Mouse (Mus musculus) natural killer cell, adult 2 months (primary cell): Measurements from ENCODE around the gene BC003965.

Experiments
- DNase-seq, 2 experiments: peaks; one replicate each; pipeline ENCODE4 v3.0.0; 2022; ENCODE audit warnings: low spot score in 2 of 2

BC003965 gene

DNA sequence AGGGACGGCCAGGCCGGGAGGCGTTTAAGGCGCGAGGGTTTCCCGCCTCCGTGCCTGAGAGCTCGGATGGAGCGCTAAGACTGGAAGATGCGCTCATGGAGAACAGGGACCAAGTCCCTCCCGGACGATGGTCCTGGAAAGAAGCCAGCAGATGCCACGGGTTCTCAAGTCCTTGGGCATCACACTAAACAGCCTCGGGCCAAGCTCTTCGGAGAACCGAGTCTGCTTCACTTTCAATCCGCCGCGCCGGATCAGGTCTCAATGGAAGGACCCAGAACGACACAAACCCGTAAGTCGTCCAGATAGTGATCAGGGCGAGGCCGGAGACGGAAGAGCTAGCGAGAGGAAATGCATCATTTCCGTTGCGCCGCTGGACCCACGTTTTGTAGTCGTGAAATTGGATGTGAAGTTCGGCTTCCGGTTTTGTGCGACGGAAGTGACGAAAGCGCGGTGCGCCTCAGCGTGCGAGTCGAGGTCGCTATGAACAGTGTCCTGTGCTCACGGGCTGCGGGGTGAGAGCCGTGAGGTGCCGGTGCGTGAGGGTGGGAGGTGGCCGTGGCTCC, at the start of gene BC003965:
Gene BC003965 (plus strand): TSS at position 426 of the 563 bp plus-strand sequence.
- DNase-seq: peak; percentile 96 to 97

DNA sequence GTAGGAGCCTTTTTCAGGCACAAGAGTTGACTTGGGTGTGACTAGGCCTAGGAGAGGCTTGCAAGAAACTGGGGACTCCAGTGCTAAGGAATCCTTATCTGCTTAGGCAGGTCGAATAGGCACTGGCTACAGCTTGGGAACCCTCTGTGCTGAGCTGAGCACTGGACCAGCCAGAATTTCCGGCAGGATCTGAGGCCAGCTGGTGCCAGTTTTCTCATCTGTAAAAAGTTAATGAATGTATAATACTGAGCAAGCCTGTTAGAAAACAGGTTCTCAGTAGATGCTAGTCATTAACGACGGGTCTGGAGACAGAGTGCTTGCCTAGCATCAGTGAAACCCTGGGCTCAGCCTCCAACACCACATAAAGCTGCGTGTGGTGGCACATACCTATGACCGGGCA, 48.7 kb upstream of the BC003965 start:
- DNase-seq: no peak

DNA sequence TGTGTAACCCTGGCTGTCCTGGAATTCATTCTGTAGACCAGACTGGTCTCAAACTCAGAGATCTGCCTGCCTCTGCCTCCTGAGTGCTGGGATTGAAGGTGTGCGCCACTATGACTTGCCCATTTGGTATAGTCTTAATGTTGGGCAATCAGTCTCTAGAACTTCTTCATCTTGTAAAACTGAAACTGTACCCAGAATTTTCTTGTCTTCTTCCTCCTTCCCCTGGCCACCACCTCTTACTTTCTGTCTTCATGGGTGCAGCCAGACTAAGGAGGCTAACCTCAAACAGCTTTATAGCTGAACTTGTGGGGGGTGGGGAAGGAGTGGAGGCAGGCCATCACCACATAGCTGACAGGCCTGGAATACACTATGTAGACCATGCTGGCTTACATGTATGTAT, 45.6 kb upstream of the BC003965 start:
- DNase-seq: no peak

DNA sequence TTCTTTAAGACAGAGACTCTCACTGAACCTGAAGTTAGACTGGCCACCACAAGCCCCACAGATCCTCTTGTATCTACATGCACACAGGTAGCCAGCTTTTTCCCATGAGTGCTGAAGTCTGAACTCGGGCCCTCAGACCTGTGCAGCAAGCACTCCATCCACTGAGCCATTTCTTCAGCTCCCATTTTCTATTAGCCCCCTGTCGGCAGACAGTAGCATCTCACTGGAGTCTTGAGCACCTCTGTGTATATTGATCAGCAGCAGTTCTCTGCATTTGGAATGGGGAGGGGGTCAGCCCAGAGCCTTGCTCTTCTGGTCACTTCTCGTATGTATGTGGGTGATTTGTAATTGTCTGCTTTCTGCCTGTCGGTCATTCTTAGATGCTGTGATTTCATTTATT, 44.4 kb upstream of the BC003965 start:
- DNase-seq: no peak

DNA sequence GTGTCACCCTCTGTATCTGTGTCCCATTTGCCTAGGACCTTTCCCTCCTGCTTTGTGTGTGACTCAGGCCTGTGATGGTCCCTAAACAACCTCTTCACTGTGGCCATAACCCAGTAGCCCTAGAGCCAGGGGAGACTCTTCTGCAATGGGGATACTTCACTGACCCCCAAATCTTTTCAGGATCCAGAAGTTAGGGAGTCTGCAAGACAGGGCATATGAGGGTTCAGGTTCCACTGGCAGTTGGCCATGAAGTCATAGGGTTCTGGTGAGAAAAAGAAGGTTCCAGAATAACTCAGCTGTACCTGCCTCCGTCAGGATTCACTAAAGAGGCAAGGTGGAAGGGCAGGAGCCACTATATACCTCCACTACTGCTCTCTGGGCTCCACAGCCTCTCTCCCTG, 22.2 kb upstream of the BC003965 start, which contains the start of gene Ccdc154:
Gene Ccdc154 (plus strand): TSS at position 301 of the 400 bp plus-strand sequence.
- no peak for DNase-seq

DNA sequence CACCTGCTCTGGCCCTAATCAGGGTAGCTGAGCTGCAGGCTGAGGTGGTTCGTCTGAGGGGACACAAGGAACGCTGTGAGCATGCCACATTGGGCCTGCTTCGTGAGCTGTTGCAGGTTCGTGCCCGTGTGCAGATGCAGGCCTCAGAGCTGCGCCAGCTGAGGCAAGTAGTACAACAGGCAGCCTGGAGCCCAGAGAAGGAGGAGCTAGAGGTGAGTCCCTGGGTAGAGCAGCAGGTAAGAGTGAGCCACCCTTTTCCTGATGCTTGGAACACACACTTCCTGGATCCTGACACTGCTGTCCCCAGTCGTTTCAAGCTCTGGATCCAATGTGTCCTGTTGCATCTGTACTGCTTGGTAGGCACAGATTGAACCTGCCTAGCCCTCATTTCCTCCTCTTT, 21.0 kb upstream of the BC003965 start:
- no peak for DNase-seq

DNA sequence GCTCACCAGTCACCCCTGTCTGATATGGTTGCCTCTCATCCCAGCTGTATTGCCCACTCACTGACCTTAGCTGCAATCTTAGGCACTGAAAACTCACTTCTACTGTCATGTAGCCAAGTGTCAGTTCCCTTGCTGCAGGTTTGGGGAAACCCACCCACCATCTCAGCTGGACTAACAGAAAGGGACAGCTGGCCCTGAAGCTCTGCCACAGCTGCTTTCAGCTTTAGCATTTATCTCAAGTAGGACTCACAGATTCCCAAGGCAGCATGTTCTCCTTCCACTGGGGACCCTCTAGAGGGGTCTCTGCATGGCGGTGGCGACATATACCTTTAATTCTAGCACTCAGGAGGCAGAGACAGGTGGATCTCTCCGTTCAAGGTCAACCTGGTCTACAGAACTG, 19.6 kb upstream of the BC003965 start:
- no peak for DNase-seq

DNA sequence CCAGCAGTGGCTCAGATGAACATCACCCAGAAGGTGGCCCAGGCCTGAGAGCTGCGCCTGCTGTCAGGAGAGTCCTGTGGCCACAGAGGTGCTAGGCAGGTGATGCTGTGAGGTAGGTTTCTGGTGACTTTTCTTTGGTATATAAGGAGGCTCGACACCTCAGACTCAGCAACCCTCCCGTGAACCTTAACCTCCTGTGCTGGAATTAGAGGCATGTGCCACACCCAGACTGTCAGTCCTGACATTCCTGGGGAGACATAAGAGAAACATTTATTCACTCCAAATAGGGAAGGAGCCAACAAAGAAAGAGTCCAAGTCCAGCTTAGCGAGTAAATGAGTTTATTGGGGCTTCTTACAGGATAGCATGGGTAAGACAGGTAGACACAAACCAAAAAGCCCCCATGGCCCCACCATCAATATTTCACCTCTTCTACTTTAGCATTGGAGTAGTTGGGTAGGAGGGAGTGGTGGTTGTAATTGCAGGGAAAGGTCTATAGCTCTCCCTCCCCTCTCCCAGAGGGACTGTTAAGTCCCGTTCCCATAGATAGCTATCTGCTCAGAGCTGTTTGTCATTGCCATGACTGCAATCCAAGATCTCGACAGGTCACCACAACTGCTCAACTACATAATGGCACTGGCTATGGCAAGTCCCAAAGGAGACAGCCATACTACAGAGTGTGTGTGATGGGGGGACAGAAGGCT, 18.2 kb upstream of the BC003965 start:
- DNase-seq: no peak

DNA sequence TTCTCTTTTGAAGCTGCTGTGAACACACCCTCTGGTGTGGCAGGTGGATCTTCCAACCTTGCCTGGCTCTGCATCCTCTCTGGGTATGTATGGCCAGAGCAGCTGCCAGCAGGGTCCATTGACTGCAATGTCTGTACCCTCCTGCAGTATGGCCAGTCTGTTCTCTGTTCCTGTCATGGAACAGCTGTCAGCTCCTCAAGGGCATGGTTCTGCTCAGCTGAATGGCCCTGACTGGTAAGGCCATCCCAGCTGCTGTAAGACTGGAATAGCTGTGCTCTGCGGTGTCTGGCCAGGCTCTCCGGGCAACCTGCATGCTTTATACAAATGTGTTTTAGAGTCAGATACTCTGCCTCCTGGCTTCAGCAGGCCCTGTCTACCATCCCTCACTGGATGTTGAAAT, 14.6 kb upstream of the BC003965 start:
- no peak for DNase-seq

DNA sequence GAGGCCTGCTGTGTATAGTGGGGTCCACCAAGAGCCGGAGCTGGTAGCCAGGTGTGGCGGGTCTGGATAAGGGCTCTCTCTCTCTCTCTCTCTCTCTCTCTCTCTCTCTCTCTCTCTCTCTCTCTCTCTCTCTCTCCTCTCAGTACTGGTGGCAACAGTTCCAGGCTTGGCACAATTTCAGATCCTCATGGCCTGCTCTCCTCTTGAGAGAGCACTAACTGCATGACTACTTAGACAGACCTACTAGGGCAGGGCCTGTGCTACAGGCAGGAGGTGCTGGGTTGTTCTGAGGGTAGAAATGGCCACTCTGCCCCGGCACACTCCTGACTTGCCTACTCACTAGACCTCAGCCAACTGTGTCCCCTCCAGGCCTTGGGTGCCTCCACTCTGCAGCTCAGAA, 11.8 kb upstream of the BC003965 start:
- DNase-seq: no peak

DNA sequence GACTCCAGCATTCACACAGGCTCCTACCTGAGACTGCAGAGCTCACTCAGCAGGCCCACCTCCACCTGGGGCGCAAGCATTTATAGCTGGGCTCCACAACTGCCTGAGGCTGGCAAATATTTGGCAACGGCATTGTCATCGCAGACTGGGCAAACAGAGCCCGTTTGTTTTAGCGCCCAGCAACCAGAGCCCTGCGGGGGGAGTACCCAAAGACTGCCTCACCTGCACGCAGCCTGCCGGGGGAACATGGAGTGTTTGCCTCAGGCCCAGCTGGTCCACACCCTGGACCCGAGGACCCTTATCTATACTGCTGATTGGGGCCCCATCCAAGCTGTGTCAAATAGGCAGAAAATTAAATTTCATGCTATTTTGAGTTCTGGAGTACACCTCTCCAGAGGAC, 8.9 kb upstream of the BC003965 start, which contains the start of gene Gm38655:
Gene Gm38655 (minus strand): TSS at position 61 of the 400 bp plus-strand sequence.
- no peak for DNase-seq

DNA sequence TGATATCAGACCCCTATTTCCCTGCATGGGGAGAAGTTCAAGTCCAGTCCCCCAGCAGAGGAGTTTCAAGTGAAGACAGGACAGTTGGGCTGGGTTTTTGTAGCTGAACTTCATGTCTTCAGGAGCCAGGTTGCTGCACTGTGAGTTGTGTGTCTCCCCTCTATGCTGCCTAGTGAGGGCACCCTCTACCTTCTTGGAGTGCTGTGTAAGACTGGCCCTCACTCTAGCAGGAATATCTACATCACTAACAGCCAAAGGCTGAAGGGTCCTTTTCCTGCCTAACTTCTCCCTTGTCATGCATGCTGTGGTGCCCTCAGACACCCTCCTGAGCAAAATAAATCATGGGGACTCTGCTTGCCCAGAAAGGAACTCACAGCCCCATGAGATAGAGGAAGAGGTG, 1.1 kb upstream of the BC003965 start:
- DNase-seq: peak in 1 of 2 experiments; percentile 20

DNA sequence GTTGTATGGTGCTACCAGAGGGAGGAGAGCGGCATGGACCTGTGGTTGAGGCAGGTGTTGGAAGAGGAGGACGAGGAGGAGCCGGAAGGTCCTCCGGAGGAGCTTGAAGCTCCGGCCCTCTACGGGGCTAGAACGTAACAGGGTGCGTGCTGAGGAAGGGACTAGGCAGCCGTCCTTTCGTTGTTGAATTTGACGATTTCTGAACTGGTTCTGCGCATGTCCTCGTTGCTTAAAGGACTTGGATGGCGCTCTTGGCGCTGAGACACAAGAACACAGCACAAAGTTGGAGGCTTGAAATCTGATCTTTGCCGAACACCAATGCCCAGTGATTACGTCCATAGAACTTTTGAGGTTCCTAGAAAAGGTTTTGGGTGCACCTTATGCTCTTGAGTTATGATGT, 607 bp downstream of the BC003965 start:
- no peak for DNase-seq

DNA sequence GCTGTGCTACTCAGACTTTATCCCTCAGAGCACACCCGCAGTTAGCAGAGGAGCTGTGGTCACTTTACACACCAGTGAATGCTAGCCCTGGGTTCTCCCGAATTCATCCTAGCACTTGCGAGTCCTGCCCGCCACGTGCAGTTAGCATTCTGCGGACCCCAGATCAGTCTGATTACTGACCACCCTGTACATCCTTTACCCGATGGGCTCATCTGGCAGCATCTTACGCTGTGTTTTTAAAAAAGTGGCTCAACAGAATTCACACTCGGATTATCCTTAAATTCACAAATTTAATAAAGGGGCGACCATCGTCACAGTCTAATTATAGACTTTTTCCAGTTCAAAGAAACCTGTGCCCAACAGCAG, 3.4 kb downstream of the BC003965 start:
- DNase-seq: no peak

DNA sequence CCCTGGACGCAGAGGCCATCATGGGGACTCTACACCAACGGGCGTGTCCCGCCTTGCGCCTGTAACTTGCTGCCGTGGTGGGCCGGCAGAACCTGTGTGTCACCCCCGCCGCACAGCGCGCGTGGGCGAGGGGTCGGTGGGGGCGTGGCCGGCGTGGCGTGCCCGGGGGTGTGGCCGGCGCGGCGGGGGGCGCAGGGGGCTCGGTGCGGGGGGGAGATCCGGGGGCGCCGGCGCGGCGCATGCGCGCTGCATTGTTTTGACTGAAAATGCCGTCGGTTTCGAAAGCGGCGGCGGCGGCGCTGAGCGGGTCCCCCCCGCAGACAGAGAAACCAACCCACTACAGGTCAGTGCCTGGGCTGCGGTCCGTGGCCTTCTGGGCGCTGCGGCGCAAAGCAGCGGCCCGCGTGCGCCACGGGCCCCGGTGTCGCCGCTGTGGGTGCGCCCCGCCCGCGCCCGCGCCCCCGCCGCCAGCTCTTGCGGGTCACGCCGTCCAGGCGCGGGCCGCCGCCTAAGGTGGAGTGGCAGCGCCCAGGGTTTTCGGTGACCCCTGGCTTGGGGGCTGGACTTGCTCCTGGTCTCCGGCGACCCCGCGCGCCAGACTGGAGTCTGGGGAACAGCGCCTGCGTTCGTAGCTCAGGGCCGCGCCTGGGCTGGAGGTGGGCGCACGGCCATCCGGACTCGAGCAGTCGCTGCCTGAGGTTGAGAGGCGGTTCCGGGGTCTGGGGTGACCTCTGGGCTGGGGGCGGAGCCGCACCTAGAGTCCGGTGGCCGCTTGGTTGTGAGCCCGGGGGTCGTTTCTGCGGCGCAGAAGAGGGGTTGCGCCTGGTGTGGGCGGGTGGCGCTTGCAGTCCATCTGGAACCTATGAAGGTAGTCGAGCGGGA, 4.0 kb downstream of the BC003965 start, which contains the start of gene Unkl:
Gene Unkl (plus strand): TSS at position 248 of the 882 bp plus-strand sequence.
- DNase-seq: peak; percentile 82

DNA sequence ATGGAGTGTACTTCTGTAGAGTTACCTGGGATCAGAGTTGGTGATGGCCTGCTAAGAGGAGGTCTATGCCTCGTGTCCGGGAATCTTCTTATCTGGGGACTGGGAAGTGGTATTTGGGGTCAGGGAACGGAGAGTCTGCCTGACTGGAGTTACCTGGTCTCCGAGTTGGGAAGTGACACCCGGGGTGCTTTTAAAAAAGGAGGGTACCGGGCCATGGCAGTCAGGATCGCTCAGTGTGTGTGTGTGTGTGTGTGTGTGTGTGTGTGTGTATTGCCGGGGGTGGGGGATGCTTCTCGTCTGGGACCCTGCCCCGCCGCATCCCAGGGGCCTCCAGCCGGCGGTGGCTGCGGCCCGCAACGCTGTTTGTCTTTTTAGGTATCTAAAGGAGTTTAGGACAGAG, 4.7 kb downstream of the BC003965 start:
- no peak for DNase-seq

DNA sequence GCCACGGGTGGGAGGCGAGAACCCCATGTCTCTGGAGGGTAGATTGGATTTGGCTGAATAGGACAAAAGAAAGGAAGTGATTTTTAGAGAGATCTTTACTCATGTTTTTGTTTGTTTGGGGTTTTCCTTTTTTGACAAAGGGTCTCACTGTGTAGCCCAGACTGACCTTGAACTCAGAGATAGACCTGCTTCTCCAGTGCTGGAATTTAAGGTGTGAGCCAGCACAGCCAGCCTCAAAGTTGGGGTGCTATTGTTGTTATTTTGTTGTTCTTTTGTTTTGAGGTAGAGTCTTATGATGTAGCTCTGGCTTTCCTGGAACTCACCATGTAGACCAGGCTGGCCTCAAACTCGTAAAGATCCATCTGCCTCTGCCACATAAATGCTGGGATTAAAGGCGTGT, 18.0 kb downstream of the BC003965 start:
- DNase-seq: no peak

DNA sequence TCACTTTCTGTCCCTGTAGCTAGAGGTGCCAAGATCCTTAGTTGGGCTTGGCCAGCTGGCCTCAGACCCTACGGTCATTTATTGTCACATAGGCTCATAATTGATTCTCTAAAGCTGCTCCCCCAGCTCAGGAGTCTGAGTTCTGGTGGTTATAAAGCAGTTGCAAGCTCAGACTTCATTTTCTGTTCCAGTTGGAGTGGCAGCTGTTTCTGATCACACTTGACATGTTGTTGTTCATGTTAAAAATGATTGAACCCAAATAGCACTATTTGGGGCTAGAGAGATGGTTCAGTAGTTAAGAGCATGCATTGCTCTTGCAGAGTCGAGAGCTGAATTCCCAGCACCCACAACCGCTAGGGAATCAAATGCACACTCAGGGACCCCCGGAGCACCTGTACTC, 25.7 kb downstream of the BC003965 start:
- no peak for DNase-seq

DNA sequence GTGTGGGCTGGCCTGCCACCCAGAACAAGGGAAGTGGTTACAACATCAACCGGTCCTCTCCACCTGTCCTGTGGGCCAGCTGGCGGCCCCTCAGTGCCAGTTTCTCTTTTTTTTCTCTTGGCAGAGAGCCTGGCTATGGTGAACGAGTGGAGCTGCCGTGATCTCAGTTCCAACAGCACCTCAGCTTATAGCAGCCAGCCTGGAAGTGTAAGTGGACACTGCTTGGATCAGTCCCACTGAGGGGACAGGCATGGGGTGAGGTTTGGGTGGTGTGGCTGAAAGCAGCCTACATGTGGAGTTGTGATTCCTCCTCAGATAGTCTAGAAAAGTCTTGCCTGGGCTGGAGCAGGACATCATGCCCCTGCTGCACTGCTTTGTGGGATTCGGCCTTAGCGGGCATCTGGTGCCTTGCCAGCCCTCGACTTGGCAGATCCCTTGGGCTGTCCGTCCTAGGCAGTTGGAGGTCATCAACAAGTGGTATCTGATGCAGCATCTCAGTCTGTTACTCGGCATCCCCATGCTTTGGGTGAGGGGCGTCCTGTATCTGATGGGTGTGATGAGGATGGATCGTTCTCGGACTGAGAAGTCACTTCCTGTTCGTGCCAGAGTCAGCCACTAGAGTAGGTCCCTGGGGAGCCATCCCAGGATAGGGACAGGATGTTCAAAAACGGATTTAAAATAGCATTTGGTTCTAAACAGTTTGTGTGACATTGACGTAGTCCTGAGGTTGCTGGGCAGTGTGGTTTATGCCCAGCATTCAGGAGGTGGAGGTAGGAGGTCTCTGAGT, 26.5 kb downstream of the BC003965 start:
- DNase-seq: no peak

DNA sequence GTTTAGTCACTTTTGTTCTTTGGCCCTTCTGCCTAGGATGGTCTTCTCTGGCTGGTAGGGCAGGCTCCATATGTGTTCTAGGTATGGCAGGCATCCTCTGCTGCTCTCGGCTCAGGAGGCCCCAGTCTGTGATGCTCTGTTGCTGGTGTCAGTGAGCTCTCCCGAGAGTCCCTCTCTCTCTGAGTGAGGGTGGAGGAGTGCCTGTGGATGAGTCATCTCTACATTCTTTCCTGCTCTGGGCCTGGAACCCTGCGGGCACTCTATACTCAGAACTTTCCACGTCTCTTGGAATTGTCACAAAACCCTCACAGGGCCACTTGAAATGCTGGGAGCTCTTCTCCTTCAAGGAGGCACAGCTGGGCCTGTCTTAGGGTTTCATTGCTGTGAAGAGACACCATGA, 27.4 kb downstream of the BC003965 start:
- no peak for DNase-seq

DNA sequence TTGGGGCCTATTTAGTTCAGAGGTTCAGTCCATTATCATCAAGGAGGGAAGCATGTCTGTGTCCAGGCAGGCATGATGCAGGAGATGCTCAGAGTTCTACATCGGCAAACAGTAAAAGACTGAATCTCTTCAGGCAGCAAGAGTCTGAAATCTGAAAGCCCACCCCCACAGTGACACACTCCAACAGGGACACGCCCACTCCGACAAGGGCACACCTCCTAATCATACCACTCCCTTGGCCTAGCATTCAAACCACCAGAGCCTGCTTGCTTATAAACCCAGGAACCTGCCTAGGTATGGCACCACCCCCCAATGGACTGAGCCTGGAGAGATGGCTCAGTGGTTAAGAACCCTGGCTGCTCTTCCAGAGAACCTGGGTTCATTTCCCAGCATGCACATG, 31.1 kb downstream of the BC003965 start:
- no peak for DNase-seq

DNA sequence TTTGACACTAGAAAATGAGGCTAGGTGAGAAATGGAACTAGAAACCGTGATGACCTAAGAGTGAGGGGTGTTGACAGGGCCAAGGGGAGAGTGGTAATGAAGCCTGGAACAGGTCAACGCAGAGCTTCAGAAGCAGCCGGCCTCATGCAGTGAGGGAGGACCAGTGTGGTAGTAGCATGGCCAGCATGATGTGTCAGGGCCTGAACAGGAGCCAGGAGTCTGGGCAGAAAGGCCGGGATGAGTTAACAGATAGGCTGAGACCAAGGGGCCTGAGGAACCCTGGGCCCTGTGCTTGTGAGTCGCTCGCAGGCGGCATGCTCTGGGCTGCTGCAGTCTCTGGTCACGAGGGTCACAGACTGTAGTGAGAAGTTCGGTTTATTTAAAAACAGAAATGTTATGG, 34.6 kb downstream of the BC003965 start:
- DNase-seq: no peak
